Mouse (Mus musculus): ENCODE measurements around the gene 0610030E20Rik.

The 0610030E20Rik gene

GRCm38 (mm10) chr6:72371147-72371546, 24.0 kb downstream of the 0610030E20Rik start:
- DNase-seq = no peak

- no peak for DNase-seq
Measured at GRCm38 (mm10) chr6:72371571-72371970, 24.5 kb downstream of the 0610030E20Rik start.

- DNase-seq = no peak
Measured at GRCm38 (mm10) chr6:72373184-72373583, 26.1 kb downstream of the 0610030E20Rik start.

GRCm38 (mm10) chr6:72374206-72374605, 27.1 kb downstream of the 0610030E20Rik start:
- no peak for DNase-seq

GRCm38 (mm10) chr6:72374820-72375563, 27.9 kb downstream of the 0610030E20Rik start:
- DNase-seq = no peak

- DNase-seq = no peak
Measured at GRCm38 (mm10) chr6:72378510-72379234, 31.6 kb downstream of the 0610030E20Rik start.

- DNase-seq = no peak
Measured at GRCm38 (mm10) chr6:72379377-72380130, 32.4 kb downstream of the 0610030E20Rik start.

- peak; percentile 40 to 55 for DNase-seq
Measured at GRCm38 (mm10) chr6:72380131-72380770, 33.1 kb downstream of the 0610030E20Rik start, which contains the start of gene Vamp5. TSS of gene Vamp5 (minus strand) at chr6:72380468.

GRCm38 (mm10) chr6:72382494-72382893, 35.4 kb downstream of the 0610030E20Rik start:
- DNase-seq = no peak

GRCm38 (mm10) chr6:72383142-72383820, 36.2 kb downstream of the 0610030E20Rik start:
- no peak for DNase-seq

GRCm38 (mm10) chr6:72383952-72384351, 36.8 kb downstream of the 0610030E20Rik start:
- DNase-seq = no peak

GRCm38 (mm10) chr6:72385258-72385657, 38.1 kb downstream of the 0610030E20Rik start:
- DNase-seq = no peak

- no peak for DNase-seq
Measured at GRCm38 (mm10) chr6:72386561-72386960, 39.4 kb downstream of the 0610030E20Rik start.

GRCm38 (mm10) chr6:72387816-72388215, 40.7 kb downstream of the 0610030E20Rik start:
- no peak for DNase-seq

GRCm38 (mm10) chr6:72388266-72388665, 41.1 kb downstream of the 0610030E20Rik start:
- DNase-seq = no peak

- DNase-seq = no peak
Measured at GRCm38 (mm10) chr6:72388791-72389329, 41.7 kb downstream of the 0610030E20Rik start.

GRCm38 (mm10) chr6:72389471-72389940, 42.4 kb downstream of the 0610030E20Rik start:
- no peak for DNase-seq

- peak; percentile 61 to 66 for DNase-seq
Measured at GRCm38 (mm10) chr6:72389941-72390771, 43.0 kb downstream of the 0610030E20Rik start, which contains the start of gene Vamp8. TSS of gene Vamp8 (minus strand) at chr6:72390703.

GRCm38 (mm10) chr6:72390795-72391521, 43.8 kb downstream of the 0610030E20Rik start:
- peak in 1 of 2 experiments; percentile 20 for DNase-seq

- no peak for DNase-seq
Measured at GRCm38 (mm10) chr6:72392341-72392740, 45.2 kb downstream of the 0610030E20Rik start.
